Mouse (Mus musculus): ENCODE data around the gene Minar1.

The Minar1 gene

DNA sequence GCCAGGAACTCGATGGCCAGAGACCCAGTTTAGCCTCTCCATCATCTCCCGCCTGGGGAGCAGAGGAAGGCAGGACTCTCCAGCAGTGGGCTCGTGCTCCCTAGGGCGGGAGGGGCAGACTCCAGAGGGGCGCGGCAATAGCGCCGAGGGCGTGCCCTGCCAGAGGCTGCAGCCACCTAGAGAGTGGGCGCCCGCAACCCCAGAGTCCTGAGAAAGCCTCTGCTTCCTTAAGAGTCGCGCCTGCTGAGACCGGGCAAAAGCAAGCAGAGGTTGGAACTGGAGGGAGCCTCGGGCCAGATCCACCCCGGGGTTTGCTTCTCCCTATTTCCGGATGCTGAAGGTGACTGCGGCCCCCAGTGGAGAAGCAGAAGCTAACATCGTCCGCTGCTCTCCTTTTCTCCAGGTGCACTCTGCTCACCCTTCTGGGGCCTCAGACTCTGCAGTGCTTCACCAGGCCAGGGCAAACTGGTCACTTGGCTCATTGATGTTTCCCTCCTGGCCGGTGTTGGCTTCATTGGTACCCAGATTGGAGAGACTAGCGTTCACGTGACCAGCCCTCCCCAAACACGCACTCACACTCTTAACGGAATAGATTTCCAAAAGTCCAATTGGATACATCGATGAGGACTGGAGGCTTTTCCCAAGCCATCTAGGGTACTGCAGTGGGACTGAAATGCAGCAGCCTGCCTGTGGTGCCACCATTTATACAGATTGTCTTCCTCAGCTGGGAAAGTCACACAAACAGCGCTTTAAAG is at the start of gene Minar1:
TSS of gene Minar1 (minus strand) at position 120 of the 755 bp plus-strand sequence.
- no peak for DNase-seq

DNA sequence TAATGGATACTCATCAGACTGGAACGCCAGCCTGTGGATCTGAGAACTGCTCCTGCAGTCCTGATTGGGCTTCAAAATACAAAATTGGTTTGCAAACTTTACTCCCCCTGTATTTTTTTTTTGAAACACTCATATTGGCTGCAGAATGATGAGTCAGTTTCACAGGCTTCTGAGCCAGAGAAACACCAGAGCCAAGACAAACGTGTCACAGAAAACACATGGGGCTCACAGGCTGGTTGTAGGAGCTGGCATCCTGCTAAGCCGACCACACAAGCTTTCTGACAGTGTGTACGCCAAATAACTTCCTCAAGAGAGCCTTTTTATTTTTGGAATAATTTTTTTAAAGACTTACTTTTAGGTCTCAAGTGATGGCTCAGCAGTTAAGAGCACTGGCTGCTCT is 47.0 kb upstream of the Minar1 start:
- DNase-seq: no peak

- peak in 1 of 2 experiments; percentile 18 for DNase-seq
Observed at GRCm38 (mm10) chr9:89667306-89667942, 44.5 kb upstream of the Minar1 start.

DNA sequence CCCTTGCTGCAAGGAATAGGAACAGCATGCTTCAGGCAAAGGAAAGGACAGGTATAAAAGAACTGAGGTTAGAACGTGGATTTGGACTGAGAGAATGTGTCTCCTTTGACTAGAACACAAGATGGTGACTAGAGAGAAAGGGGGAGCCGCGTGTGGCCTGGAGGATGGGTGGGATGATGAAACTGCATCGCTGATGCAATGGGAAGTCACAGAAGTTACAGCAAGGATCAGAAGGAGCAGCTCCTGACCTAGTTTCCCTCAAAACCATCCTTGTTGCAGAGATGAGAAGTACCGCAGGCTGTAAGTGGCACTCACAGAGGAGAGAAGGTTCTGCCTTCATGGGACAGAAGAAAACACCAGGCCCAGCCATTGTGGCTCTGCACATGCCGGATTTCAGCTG is 28.0 kb upstream of the Minar1 start:
- no peak for DNase-seq

GRCm38 (mm10) chr9:89637453-89637852 is 14.5 kb upstream of the Minar1 start:
- DNase-seq: no peak

GRCm38 (mm10) chr9:89622296-89623005 is 474 bp downstream of the Minar1 start:
- DNase-seq: no peak

DNA sequence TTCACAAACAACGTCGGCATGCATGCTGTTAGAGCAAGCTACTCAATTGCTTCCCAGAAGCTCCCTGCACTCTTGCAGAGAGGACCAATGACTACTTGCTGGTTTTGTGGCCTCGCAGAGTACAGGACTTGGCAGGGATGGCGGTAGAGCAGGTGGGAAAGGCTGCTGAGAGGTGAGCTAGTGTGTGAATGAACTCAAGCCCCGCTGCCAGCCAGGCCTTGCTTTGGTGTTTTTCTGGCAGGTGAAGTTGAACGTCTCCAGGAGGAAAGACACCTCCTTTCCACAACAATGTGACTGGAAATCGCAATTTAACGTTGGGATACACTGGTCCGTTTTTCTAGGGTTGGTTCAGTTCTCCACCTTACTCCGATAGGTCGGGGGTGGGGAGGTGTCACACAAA is 1.2 kb downstream of the Minar1 start:
- DNase-seq: no peak

DNA sequence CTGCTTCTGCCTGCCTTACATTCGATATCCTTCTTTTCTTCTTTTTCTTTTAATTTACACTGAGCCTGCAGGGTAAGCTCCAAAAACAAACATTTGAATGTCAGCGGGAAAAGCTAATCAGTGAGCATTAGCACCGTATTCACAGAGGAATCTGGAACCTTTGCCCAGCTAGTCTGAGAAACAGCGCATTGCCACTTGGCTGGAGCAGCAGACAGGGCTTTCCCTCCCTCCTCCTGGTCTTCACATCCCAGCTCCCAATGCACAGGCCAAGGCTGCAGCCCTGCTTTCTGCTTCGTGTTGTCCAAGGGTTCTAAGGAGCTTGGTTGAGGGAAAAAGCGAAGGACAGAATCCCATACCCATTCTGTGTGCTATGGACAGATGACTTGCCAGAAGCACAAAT is 2.6 kb downstream of the Minar1 start:
- DNase-seq: no peak

GRCm38 (mm10) chr9:89616946-89617345 is 6.0 kb downstream of the Minar1 start:
- DNase-seq: no peak

- DNase-seq: no peak
Observed at GRCm38 (mm10) chr9:89610592-89610991, 12.3 kb downstream of the Minar1 start.

GRCm38 (mm10) chr9:89607321-89607720 is 15.6 kb downstream of the Minar1 start:
- DNase-seq: no peak

GRCm38 (mm10) chr9:89606256-89606655 is 16.7 kb downstream of the Minar1 start:
- no peak for DNase-seq

GRCm38 (mm10) chr9:89601891-89602290 is 21.0 kb downstream of the Minar1 start:
- DNase-seq: no peak

- DNase-seq: no peak
Observed at GRCm38 (mm10) chr9:89600677-89601076, 22.2 kb downstream of the Minar1 start.

DNA sequence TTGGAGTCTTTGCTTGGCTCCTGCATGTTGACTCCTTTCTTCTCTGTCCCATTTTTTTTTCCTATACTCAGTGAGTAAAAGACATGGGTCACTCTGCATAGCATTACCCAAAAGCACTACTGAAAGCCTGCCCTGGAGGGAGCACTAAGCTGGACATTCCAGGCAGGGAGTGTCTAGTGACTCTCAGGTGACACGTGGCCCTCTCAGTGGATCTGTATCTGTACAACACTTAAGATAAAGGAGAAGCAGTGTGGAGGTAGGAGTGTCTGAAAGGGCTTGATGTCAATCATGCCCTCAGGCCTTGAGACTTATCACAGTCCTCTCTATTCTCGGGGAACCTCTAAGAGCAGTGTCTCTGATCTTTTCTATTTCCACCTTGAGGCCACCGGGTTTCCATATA is 25.9 kb downstream of the Minar1 start:
- no peak for DNase-seq

- no peak for DNase-seq
Observed at GRCm38 (mm10) chr9:89596392-89596791, 26.5 kb downstream of the Minar1 start.

DNA sequence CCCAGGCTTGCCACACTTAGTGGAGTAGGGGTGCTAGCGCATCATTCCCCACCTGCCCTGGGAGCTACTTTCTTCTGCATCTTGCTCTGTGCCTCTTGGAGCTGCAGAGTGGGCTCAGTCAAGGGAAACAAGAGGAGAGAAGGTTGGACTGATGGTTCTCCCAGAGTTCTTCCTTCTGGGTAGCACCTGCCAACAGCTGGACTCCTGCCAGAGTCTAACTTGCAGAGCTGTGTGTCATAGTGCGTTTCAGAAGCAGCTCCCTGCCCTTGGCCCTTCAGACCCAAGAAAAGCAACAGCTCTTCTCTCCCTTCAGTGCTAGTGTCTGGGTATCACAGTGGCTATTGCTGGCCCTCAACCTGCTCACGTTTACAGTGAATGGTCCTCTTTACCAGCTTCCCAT is 30.5 kb downstream of the Minar1 start:
- DNase-seq: no peak

- no peak for DNase-seq
Observed at GRCm38 (mm10) chr9:89578422-89578821, 44.5 kb downstream of the Minar1 start.

GRCm38 (mm10) chr9:89552663-89553062 is 70.3 kb downstream of the Minar1 start:
- no peak for DNase-seq
